Mouse (Mus musculus) liver, embryonic 13.5 days (tissue): ENCODE data around the gene Psmc3ip. TPM values are rescaled to one million over a fixed set of nuclear protein-coding genes. Genes with fewer than 3 reads are reported as not detected.

Experiments
- ATAC-seq: fragments of 200-750 bp; cut with Nextera tagmentation; 2 replicates; pipeline ENCODE4 v1.8.0; 2017; ENCODE audit warnings: low read depth, mild to moderate bottlenecking, moderate number of reproducible peaks, moderate library complexity
- DNase-seq: peaks from one replicate; pipeline ENCODE4 v3.0.0; 2022
- H3K27ac ChIP-seq: fragments of 300-500 bp; sonication (generic); 2 replicates; pipeline ENCODE4 v1.5.1; 2015; ENCODE audit warnings: moderate library complexity, mild to moderate bottlenecking, inconsistent platforms
- H3K27me3 ChIP-seq: fragments of 300-500 bp; sonication (generic); 2 replicates; pipeline ENCODE4 v1.6.1; 2015; ENCODE audit warnings: mild to moderate bottlenecking, inconsistent platforms
- H3K36me3 ChIP-seq: fragments of 300-500 bp; sonication (generic); 2 replicates; pipeline ENCODE4 v1.6.1; 2015; ENCODE audit warnings: mild to moderate bottlenecking, inconsistent platforms
- H3K4me1 ChIP-seq: fragments of 300-500 bp; sonication (generic); replicated peaks from 2 replicates; pipeline ENCODE4 v1.6.1; 2015; ENCODE audit warnings: inconsistent platforms
- H3K4me2 ChIP-seq: fragments of 300-500 bp; sonication (generic); 2 replicates; pipeline ENCODE4 v1.6.1; 2015; ENCODE audit warnings: inconsistent platforms, mild to moderate bottlenecking, moderate library complexity
- H3K4me3 ChIP-seq: fragments of 300-500 bp; sonication (generic); replicated peaks from 2 replicates; pipeline ENCODE4 v1.5.1; 2015; ENCODE audit warnings: mild to moderate bottlenecking, inconsistent platforms
- H3K9ac ChIP-seq: fragments of 300-500 bp; sonication (generic); 2 replicates; pipeline ENCODE4 v1.6.1; 2015; ENCODE audit warnings: mild to moderate bottlenecking, inconsistent platforms
- H3K9me3 ChIP-seq: fragments of 300-500 bp; sonication (generic); replicated peaks from 2 replicates; pipeline ENCODE4 v1.6.1; 2016; ENCODE audit warnings: inconsistent platforms
- WGBS: fragments of 180-500 bp; shearing (Covaris S2); methylation state at CpG from one replicate; pipeline ENCODE4 v1.1.7; 2015; ENCODE audit not compliant: insufficient replicate concordance; 5-methylcytosine and 5-hydroxymethylcytosine counted together
- microRNA-seq: library from miRNA; unstranded; fragments of <30 nt; microRNA quantifications from one replicate; pipeline ENCODE4, GENCODE M21; 2016
- polyA plus RNA-seq: library from polyadenylated mRNA; unstranded; fragments of >200 nt; fragmentation: Nextera tagmentation; extraction: Ambion mirVana; gene quantifications from 2 replicates; pipeline ENCODE4 v1.2.1, GENCODE M21; 2015

The Psmc3ip gene
- polyA plus RNA-seq, 1 experiment from 2014 or later, result 26.4 TPM

DNA sequence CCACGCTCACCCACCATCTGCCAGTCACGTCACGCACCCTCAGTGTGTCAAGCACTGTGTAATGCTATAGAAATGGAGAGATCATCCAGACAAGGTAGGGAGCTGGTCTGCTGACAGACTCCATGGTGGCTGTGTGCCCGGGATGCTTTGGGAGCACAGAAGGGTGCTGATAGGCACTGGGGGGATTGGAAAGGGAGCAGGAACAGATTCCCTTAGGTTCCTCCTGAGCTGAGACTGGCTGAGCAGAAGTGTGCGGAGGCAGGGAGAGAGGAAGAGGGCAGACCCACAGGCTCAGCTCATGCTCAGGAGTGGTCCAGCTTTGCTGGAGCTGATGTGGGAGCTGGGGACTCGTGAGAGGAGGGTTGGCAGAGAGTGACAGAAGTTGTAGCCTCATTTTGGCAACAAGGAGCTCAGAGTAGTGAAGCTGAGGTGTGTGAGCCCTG lies 44.2 kb downstream of the Psmc3ip start:
- Histone ChIP-seq H3K9ac (no peak overlapping the region), H3K4me1 (peaks cover 17% of the 10 kb centered on the region), H3K9me3 (peaks cover 7% of the 10 kb centered on the region; the same call in 1 of the 2 replicates), H3K4me3 (no peak overlapping the region), H3K36me3 (peaks cover 99% of the 10 kb centered on the region), H3K27me3 (no peaks in the 10 kb centered on the region), H3K27ac (no peak overlapping the region), H3K4me2 (no peak overlapping the region)
- no peak for ATAC-seq
- WGBS, result 89% methylated on average over 6 of the region's 6 CpGs
- no peak for DNase-seq

DNA sequence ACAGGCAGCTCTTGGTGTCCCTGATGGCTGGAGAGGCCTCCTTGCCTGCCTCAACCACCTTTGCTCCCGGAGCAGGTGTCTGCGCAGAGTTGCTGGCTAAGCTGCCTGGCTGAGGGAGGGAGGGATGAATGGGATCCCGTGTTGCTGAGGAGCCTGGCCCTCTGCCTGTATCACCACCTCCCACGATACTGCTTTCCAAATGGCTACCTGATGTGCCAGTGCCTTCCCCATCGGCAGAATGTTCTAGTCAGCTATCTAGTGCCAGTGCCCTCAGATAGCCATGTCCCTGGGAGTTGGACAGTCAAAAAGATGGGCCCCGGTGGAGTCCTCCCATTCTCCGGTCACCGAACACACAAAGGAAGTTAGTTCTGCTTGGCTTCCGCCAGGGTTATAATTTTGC lies 44.9 kb downstream of the Psmc3ip start:
- ATAC-seq (no peak), DNase-seq (no peak)
- peaks cover 99% of the 10 kb centered on the region for H3K36me3 ChIP-seq
- 90% methylated on average over 9 of the region's 9 CpGs for WGBS
- peaks cover 13% of the 10 kb centered on the region for H3K4me1 ChIP-seq
- H3K4me2 ChIP-seq, result no peak overlapping the region
- H3K9me3 ChIP-seq, result peaks cover 7% of the 10 kb centered on the region; the same call in 1 of the 2 replicates
- no peak overlapping the region for H3K9ac ChIP-seq
- no peak overlapping the region for H3K4me3 ChIP-seq
- H3K27ac ChIP-seq, result no peak overlapping the region
- H3K27me3 ChIP-seq, result no peaks in the 10 kb centered on the region

- H3K36me3 ChIP-seq, result peaks cover 100% of the 10 kb centered on the region
- no peak overlapping the region for H3K9ac ChIP-seq
- H3K27me3 ChIP-seq, result no peaks in the 10 kb centered on the region
- H3K4me3 ChIP-seq, result no peak overlapping the region
- no peak overlapping the region for H3K4me2 ChIP-seq
- 63% methylated on average over 3 of the region's 3 CpGs for WGBS
- DNase-seq, result no peak
- no peak for ATAC-seq
- no peak overlapping the region for H3K27ac ChIP-seq
- H3K4me1 ChIP-seq, result peaks cover 2% of the 10 kb centered on the region
- no peaks in the 10 kb centered on the region for H3K9me3 ChIP-seq
Measured at GRCm38 (mm10) chr11:101047502-101047901, 47.7 kb downstream of the Psmc3ip start.

DNA sequence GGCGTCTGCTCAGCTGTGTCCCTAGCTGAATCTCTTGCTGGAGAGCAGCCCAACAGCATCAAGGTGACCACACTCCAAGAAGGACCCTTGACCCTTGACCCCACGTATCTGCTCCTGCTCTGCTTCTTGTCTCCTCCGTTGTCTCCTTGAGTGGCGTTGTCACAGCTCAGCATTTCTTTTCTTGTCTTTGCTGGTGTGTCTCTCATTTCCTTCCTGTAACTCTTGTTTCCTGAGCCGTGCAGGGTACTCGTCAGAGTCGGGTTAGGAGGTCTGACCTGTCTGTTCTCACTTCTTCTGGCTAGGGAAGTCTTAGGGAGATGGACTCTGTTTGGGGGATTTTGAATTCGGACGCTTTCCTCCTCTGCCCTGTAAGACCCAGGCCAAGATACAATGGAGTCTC lies 48.8 kb downstream of the Psmc3ip start:
- Histone ChIP-seq H3K4me1 (peaks cover 2% of the 10 kb centered on the region), H3K27ac (no peak overlapping the region), H3K9me3 (no peaks in the 10 kb centered on the region), H3K4me2 (no peak overlapping the region), H3K4me3 (no peak overlapping the region), H3K27me3 (no peaks in the 10 kb centered on the region), H3K9ac (no peak overlapping the region), H3K36me3 (peaks cover 100% of the 10 kb centered on the region)
- DNase-seq (no peak), ATAC-seq (no peak)
- WGBS, result 37% methylated on average over 9 of the region's 9 CpGs

DNA sequence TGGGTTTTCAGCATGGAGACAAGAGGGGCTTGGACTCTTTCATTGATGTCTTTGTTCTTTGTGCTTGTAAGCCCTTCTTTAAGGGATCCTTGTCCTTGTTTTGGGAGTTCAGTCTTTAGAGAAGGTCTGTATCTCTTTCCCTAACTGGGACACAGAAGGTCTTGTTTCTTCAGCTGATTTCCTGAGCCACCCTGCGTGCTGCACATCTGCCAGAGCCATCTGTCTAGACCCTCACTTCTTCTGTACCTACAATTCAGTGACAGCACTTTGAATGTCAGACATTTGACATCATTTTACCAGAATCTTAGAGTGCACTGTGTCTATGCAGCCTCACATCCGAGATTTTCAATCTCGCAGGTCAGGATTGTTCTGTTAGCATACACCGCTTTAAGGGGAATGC lies 49.4 kb downstream of the Psmc3ip start:
- Histone ChIP-seq H3K9ac (no peak overlapping the region), H3K4me1 (peaks cover 2% of the 10 kb centered on the region), H3K27ac (peak overlapping the region; percentile 6; the same call in 1 of the 2 replicates), H3K4me3 (no peak overlapping the region), H3K4me2 (no peak overlapping the region), H3K36me3 (peaks cover 100% of the 10 kb centered on the region), H3K27me3 (no peaks in the 10 kb centered on the region), H3K9me3 (no peaks in the 10 kb centered on the region)
- DNase-seq (no peak), ATAC-seq (no peak)
- WGBS, result 80% methylated on average over 4 of the region's 4 CpGs

Small RNA genes lying within 50 kb of the gene (microRNA-seq; reads per million reads assigned to microRNA genes)
- not detected for gene Gm27626

Other genes starting within 250 kb of the Psmc3ip start
- gene Stat5b, start 244.7 kb downstream of the Psmc3ip start, polyA plus RNA-seq, result 21.1 and 23.8 TPM in 2 replicates
- gene Stat5a, start 236.1 kb downstream of the Psmc3ip start, polyA plus RNA-seq, result 11.1 and 14.6 TPM in 2 replicates
- 28.5 and 32.8 TPM in 2 replicates for gene Stat3, start 155.9 kb downstream of the Psmc3ip start, polyA plus RNA-seq
- gene Cavin1, start 124.5 kb downstream of the Psmc3ip start, polyA plus RNA-seq, result 25.5 and 26.6 TPM in 2 replicates
- gene Atp6v0a1, start 86.0 kb downstream of the Psmc3ip start, polyA plus RNA-seq, result 52.8 and 64.0 TPM in 2 replicates
- gene Naglu, start 25.4 kb downstream of the Psmc3ip start, polyA plus RNA-seq, result 6.0 TPM in 2 replicates
- 0.14 and 0.24 TPM in 2 replicates for gene Hsd17b1, start 17.0 kb downstream of the Psmc3ip start, polyA plus RNA-seq
- 23.0 and 23.2 TPM in 2 replicates for gene Coasy, start 12.9 kb downstream of the Psmc3ip start, polyA plus RNA-seq
- gene Mlx, start 8.2 kb downstream of the Psmc3ip start, polyA plus RNA-seq, result 32.5 and 34.4 TPM in 2 replicates
- 11.5 and 13.0 TPM in 2 replicates for gene Retreg3, start 24.5 kb upstream of the Psmc3ip start, polyA plus RNA-seq
- 49.7 and 54.4 TPM in 2 replicates for gene Tubg1, start 24.5 kb upstream of the Psmc3ip start, polyA plus RNA-seq
- gene Tubg2, start 60.5 kb upstream of the Psmc3ip start, polyA plus RNA-seq, result 0.29 and 0.37 TPM in 2 replicates
- 0.09 and 0.12 TPM in 2 replicates for gene Cntnap1, start 75.1 kb upstream of the Psmc3ip start, polyA plus RNA-seq
- gene Plekhh3, start 75.9 kb upstream of the Psmc3ip start, polyA plus RNA-seq, result 1.0 and 1.1 TPM in 2 replicates
- not detected in 2 replicates for gene Ccr10, start 80.0 kb upstream of the Psmc3ip start, polyA plus RNA-seq
- 6.6 and 7.4 TPM in 2 replicates for gene Ezh1, start 131.0 kb upstream of the Psmc3ip start, polyA plus RNA-seq
- gene Ramp2, start 150.6 kb upstream of the Psmc3ip start, polyA plus RNA-seq, result 23.4 and 25.4 TPM in 2 replicates
- 98.5 and 99.4 TPM in 2 replicates for gene Vps25, start 158.3 kb upstream of the Psmc3ip start, polyA plus RNA-seq
- 5.5 and 7.9 TPM in 2 replicates for gene Wnk4, start 165.1 kb upstream of the Psmc3ip start, polyA plus RNA-seq
- 0.63 and 0.85 TPM in 2 replicates for gene Cntd1, start 183.6 kb upstream of the Psmc3ip start, polyA plus RNA-seq
- 125 TPM in 2 replicates for gene Coa3, start 183.7 kb upstream of the Psmc3ip start, polyA plus RNA-seq
- gene Becn1, start 206.8 kb upstream of the Psmc3ip start, polyA plus RNA-seq, result 108 and 112 TPM in 2 replicates
- gene Psme3, start 220.8 kb upstream of the Psmc3ip start, polyA plus RNA-seq, result 198 and 239 TPM in 2 replicates
- 1.2 and 1.3 TPM in 2 replicates for gene Aoc2, start 229.6 kb upstream of the Psmc3ip start, polyA plus RNA-seq
- 0.07 TPM in 1 of 2 replicates, not detected in the other for gene Aoc3, start 235.2 kb upstream of the Psmc3ip start, polyA plus RNA-seq